Comparison of ENCODE assay signal across 11 mouse cellular contexts in the genomic region with DNA sequence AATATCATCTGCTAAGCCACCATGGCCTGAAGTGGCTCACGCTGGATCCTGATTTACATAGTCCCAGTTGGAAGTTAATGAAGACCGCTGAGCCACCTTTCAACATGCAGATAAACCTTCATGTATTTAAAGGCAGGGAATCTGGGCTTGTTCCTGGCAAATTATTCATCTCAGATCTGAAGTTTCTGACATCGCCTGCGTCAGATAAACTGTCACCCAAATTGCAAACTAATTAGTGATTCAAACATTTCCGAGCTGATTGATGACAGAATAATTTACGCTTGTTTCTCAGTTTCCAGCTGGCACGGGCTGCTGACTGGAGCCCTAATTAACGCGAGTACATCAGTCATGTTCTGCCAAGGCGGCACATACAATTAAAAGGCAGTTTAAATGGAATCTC.
A peak's percentile ranks its signal among the peaks of the same experiment; 100 is the strongest.
DNase-seq lines count a peak whose midpoint lies in the region; ATAC-seq and TF ChIP-seq lines count a peak whose summit lies in the region.
"Had no signal": no experiment of that assay in that cellular context is flagged by ENCODE, and none has a peak within 500 bp of the region (broad histone marks: within the 10 kb centered on the region; RNA-seq: fewer than 3 reads in every experiment).

No protein-coding gene starts in this region.

- no peaks in the 10 kb centered on the region for H3K79me2 ChIP-seq in heart, adult 2 months (replicated peaks; ENCODE audit: control insufficient read depth, insufficient read depth, low read length)

- 19% methylated on average over 10 of the region's 10 CpGs for WGBS in intestine, embryonic 14.5 days
- WGBS in intestine, postnatal 0 days, result 38% methylated on average over 10 of the region's 10 CpGs
- WGBS in heart, adult 2 months, result 22% methylated on average over 10 of the region's 10 CpGs

- TF ChIP-seq EP300 in heart, adult 2 months (IDR thresholded peaks at IDR 0.05; ENCODE audit: insufficient read depth, low read depth, low read length), result no peak

- TF ChIP-seq CTCF in intestine, postnatal 0 days (IDR thresholded peaks at IDR 0.05; ENCODE audit: low read depth), result no peak
- TF ChIP-seq CTCF in heart, adult 2 months (IDR thresholded peaks at IDR 0.05), result no peak

- no peak for TF ChIP-seq POLR2A in heart, adult 2 months (IDR thresholded peaks at IDR 0.05; ENCODE audit: insufficient read depth, low read depth, low read length)

- no peaks in the 10 kb centered on the region for H3K36me3 ChIP-seq in intestine, embryonic 14.5 days (ENCODE audit: control insufficient read depth, insufficient read depth, low read length)
- no peaks in the 10 kb centered on the region for H3K36me3 ChIP-seq in intestine, postnatal 0 days (ENCODE audit: control insufficient read depth, insufficient read depth)
- no peaks in the 10 kb centered on the region for H3K36me3 ChIP-seq in heart, adult 2 months (ENCODE audit: control insufficient read depth, insufficient read depth, low read length)
- H3K36me3 ChIP-seq: liver, embryonic 13.5 days had no signal

- H3K4me1 ChIP-seq in intestine, embryonic 14.5 days (replicated peaks; ENCODE audit: control insufficient read depth, insufficient read depth, low read length), result no peaks in the 10 kb centered on the region
- H3K4me1 ChIP-seq in intestine, postnatal 0 days (replicated peaks; ENCODE audit: control insufficient read depth, insufficient read depth, low read length), result no peaks in the 10 kb centered on the region
- no peaks in the 10 kb centered on the region for H3K4me1 ChIP-seq in heart, adult 2 months (ENCODE audit: control insufficient read depth, insufficient read depth, low read length)
- H3K4me1 ChIP-seq: liver, embryonic 13.5 days had no signal

- H3K27ac ChIP-seq in intestine, embryonic 14.5 days (ENCODE audit: low read depth), result no peak overlapping the region
- H3K27ac ChIP-seq in intestine, postnatal 0 days (ENCODE audit: low read depth, low read length), result no peak overlapping the region
- no peak overlapping the region for H3K27ac ChIP-seq in heart, adult 2 months
- H3K27ac ChIP-seq: liver, embryonic 13.5 days had no signal

- no peaks in the 10 kb centered on the region for H3K9me3 ChIP-seq in intestine, embryonic 14.5 days (ENCODE audit: control insufficient read depth, low read length)
- no peaks in the 10 kb centered on the region for H3K9me3 ChIP-seq in intestine, postnatal 0 days (ENCODE audit: control insufficient read depth)
- H3K9me3 ChIP-seq: liver, embryonic 13.5 days had no signal

- no peak overlapping the region for H3K4me3 ChIP-seq in intestine, embryonic 14.5 days (ENCODE audit: low read depth, low read length)
- no peak overlapping the region for H3K4me3 ChIP-seq in intestine, postnatal 0 days (ENCODE audit: low read depth, low read length)
- H3K4me3 ChIP-seq in heart, adult 2 months, result no peak overlapping the region
- H3K4me3 ChIP-seq: liver, embryonic 13.5 days had no signal

- intact Hi-C loops in heart, adult 2 months (cut with DNase I), result no loop called here

- H3K9ac ChIP-seq in intestine, embryonic 14.5 days (ENCODE audit: low read length), result no peak overlapping the region
- H3K9ac ChIP-seq in intestine, postnatal 0 days (ENCODE audit: low read depth, low read length), result no peak overlapping the region
- H3K9ac ChIP-seq in heart, adult 2 months (ENCODE audit: low read depth, low read length), result no peak overlapping the region
- H3K9ac ChIP-seq: liver, embryonic 13.5 days had no signal

- no peaks in the 10 kb centered on the region for H3K27me3 ChIP-seq in intestine, embryonic 14.5 days (replicated peaks; ENCODE audit: control insufficient read depth, insufficient read depth, low read length)
- H3K27me3 ChIP-seq in intestine, postnatal 0 days (replicated peaks; ENCODE audit: control insufficient read depth, insufficient read depth, low read length), result no peaks in the 10 kb centered on the region
- H3K27me3 ChIP-seq in heart, adult 2 months (ENCODE audit: control insufficient read depth, insufficient read depth, low read length), result 0 out of 2 replicates have a peak, but pooled peaks cover 1% of the 10 kb centered on the region
- H3K27me3 ChIP-seq: CH12.LX had no signal

- DNase-seq in intestine, embryonic 14.5 days (ENCODE audit: low spot score), result no peak
- DNase-seq in forelimb bud, embryonic 11.5 days (ENCODE audit: low read depth, low spot score), result peak; percentile 19
- peak; percentile 11 to 21 for DNase-seq in left cerebral cortex, adult 9 months (ENCODE audit: low spot score in 2 of 2)
- DNase-seq in retina, postnatal 1 day, result peak; percentile 86
- no peak for DNase-seq in thymus, postnatal 4 days
- DNase-seq in gastrocnemius, adult 18-20 months (ENCODE audit: low spot score), result no peak
- no peak for DNase-seq in heart, adult 2 months
- DNase-seq: cerebellum, adult 18-20 months; liver, embryonic 13.5 days had no signal

- 0 out of 2 replicates have a peak overlapping the region, but pooled peaks have one; percentile 7 for H3K4me2 ChIP-seq in intestine, embryonic 14.5 days (ENCODE audit: low read length)
- H3K4me2 ChIP-seq in intestine, postnatal 0 days (replicated peaks; ENCODE audit: low read depth), result no peak overlapping the region
- H3K4me2 ChIP-seq: liver, embryonic 13.5 days had no signal

- ATAC-seq in intestine, embryonic 14.5 days (replicated peaks; ENCODE audit: low FRiP score, low TSS enrichment, low read depth), result no peak
- ATAC-seq in intestine, postnatal 0 days, result no peak

Comparison
In these comparisons a context has a peak if more than half of its experiments do, and no peak if none do; other contexts are left out.
1. DNase-seq: peak in forelimb bud, embryonic 11.5 days (single experiment), left cerebral cortex, adult 9 months (2 of 2) and retina, postnatal 1 day (single experiment); none in intestine, embryonic 14.5 days (single experiment), thymus, postnatal 4 days (single experiment), gastrocnemius, adult 18-20 months (single experiment) and heart, adult 2 months (0 of 2).